22 mouse cellular contexts compared by ENCODE assay signal in genomic region chr14:118856563-118856962, GRCm38 (mm10).
DNase-seq lines count a peak whose midpoint lies in the region; ATAC-seq and TF ChIP-seq lines count a peak whose summit lies in the region.
"Had no signal": no experiment of that assay in that cellular context is flagged by ENCODE, and none has a peak within 500 bp of the region (broad histone marks: within the 10 kb centered on the region; RNA-seq: fewer than 3 reads in every experiment).

No protein-coding gene starts in this region.

- H3K4me1 ChIP-seq in kidney, adult 2 months (ENCODE audit: control insufficient read depth, insufficient read depth, low read length), result peaks cover 14% of the 10 kb centered on the region; the same call in 1 of the 2 replicates
- peaks cover 30% of the 10 kb centered on the region for H3K4me1 ChIP-seq in lung, embryonic 15.5 days
- H3K4me1 ChIP-seq in lung, adult 2 months (ENCODE audit: control insufficient read depth, insufficient read depth, low read length), result no peaks in the 10 kb centered on the region
- H3K4me1 ChIP-seq in stomach, embryonic 15.5 days, result 0 out of 2 replicates have a peak, but pooled peaks cover 4% of the 10 kb centered on the region
- H3K4me1 ChIP-seq in stomach, postnatal 0 days (replicated peaks; ENCODE audit: control insufficient read depth, insufficient read depth), result no peaks in the 10 kb centered on the region
- H3K4me1 ChIP-seq in stomach, embryonic 16.5 days (ENCODE audit: control insufficient read depth, insufficient read depth, low read length), result 0 out of 2 replicates have a peak, but pooled peaks cover 6% of the 10 kb centered on the region

- TF ChIP-seq EP300 in stomach, postnatal 0 days (optimal IDR thresholded peaks at IDR 0.05), result no peak

- no peaks in the 10 kb centered on the region for H3K9me3 ChIP-seq in lung, embryonic 15.5 days
- no peaks in the 10 kb centered on the region for H3K9me3 ChIP-seq in stomach, embryonic 15.5 days
- no peaks in the 10 kb centered on the region for H3K9me3 ChIP-seq in stomach, postnatal 0 days (ENCODE audit: control insufficient read depth, low read length)
- no peaks in the 10 kb centered on the region for H3K9me3 ChIP-seq in stomach, embryonic 16.5 days (replicated peaks; ENCODE audit: control insufficient read depth, low read length)
- H3K9me3 ChIP-seq: embryonic facial prominence, embryonic 13.5 days; forebrain, embryonic 12.5 days; heart, embryonic 15.5 days; hindbrain, embryonic 10.5 days had no signal

- H3K4me3 ChIP-seq in kidney, adult 2 months (ENCODE audit: insufficient read depth, low read depth, low read length), result peak overlapping the region; percentile 37
- peak overlapping the region; percentile 13 for H3K4me3 ChIP-seq in lung, embryonic 15.5 days
- H3K4me3 ChIP-seq in lung, adult 2 months (replicated peaks; ENCODE audit: extremely low read depth, low read depth, low read length), result no peak overlapping the region
- 0 out of 2 replicates have a peak overlapping the region, but pooled peaks have one; percentile 7 for H3K4me3 ChIP-seq in stomach, embryonic 15.5 days (replicated peaks)
- no peak overlapping the region for H3K4me3 ChIP-seq in stomach, postnatal 0 days (ENCODE audit: low read depth, low read length)
- H3K4me3 ChIP-seq in stomach, embryonic 16.5 days (replicated peaks; ENCODE audit: low read length), result peak overlapping the region; percentile 5; the same call in 1 of the 2 replicates
- H3K4me3 ChIP-seq: embryonic facial prominence, embryonic 13.5 days; forebrain, embryonic 12.5 days; heart, adult 2 months; heart, embryonic 15.5 days; hindbrain, embryonic 10.5 days had no signal

- no peaks in the 10 kb centered on the region for H3K27me3 ChIP-seq in kidney, adult 2 months (replicated peaks; ENCODE audit: control insufficient read depth, insufficient read depth, low read length)
- H3K27me3 ChIP-seq in lung, embryonic 15.5 days, result peaks cover 19% of the 10 kb centered on the region
- H3K27me3 ChIP-seq in stomach, embryonic 15.5 days (replicated peaks), result no peaks in the 10 kb centered on the region; the same call in 1 of the 2 replicates
- H3K27me3 ChIP-seq in stomach, postnatal 0 days (ENCODE audit: control insufficient read depth, insufficient read depth, low read length), result no peaks in the 10 kb centered on the region
- no peaks in the 10 kb centered on the region for H3K27me3 ChIP-seq in stomach, embryonic 16.5 days (ENCODE audit: control insufficient read depth, insufficient read depth, low read length)

- no peak for ATAC-seq in lung, embryonic 15.5 days (ENCODE audit: borderline replicate concordance, extremely low read depth, low FRiP score, low TSS enrichment)
- ATAC-seq in stomach, embryonic 15.5 days (ENCODE audit: insufficient read depth, low FRiP score, low read depth), result no peak
- no peak for ATAC-seq in stomach, postnatal 0 days (ENCODE audit: low FRiP score, low TSS enrichment)
- ATAC-seq in stomach, embryonic 16.5 days (ENCODE audit: insufficient read depth, low FRiP score), result no peak
- ATAC-seq: forebrain, embryonic 16.5 days had no signal

- DNase-seq in kidney, adult 2 months, result no peak
- DNase-seq in kidney, postnatal 10 days, result no peak
- no peak for DNase-seq in lung, adult 2 months
- no peak for DNase-seq in stomach, postnatal 0 days (ENCODE audit: low spot score)
- DNase-seq in kidney, adult 11 months, result no peak
- DNase-seq: adrenal gland, adult 2 months; adrenal gland, postnatal 25 days; cerebellum, adult 18-20 months; cerebellum, adult 9-11 months; cerebellum, postnatal 36 days; gastrocnemius, postnatal 10 days; heart, adult 2 months; heart, postnatal 14 days had no signal

- H3K9ac ChIP-seq in lung, embryonic 15.5 days, result no peak overlapping the region
- H3K9ac ChIP-seq in stomach, embryonic 15.5 days, result no peak overlapping the region
- no peak overlapping the region for H3K9ac ChIP-seq in stomach, postnatal 0 days (ENCODE audit: low read length)
- no peak overlapping the region for H3K9ac ChIP-seq in stomach, embryonic 16.5 days (ENCODE audit: low read length)
- H3K9ac ChIP-seq: embryonic facial prominence, embryonic 13.5 days; forebrain, embryonic 12.5 days; heart, embryonic 15.5 days had no signal

- TF ChIP-seq CTCF in kidney, adult 2 months (conservative IDR thresholded peaks at IDR 0.05; ENCODE audit: insufficient read depth, insufficient read length, low read depth, low read length), result no peak
- no peak for TF ChIP-seq CTCF in lung, adult 2 months (IDR thresholded peaks at IDR 0.05; ENCODE audit: insufficient read depth, low read length)
- no peak for TF ChIP-seq CTCF in stomach, postnatal 0 days (IDR thresholded peaks at IDR 0.05; ENCODE audit: low read depth)

- H3K27ac ChIP-seq in kidney, adult 2 months (ENCODE audit: insufficient read depth, low read depth, low read length), result peak overlapping the region; percentile 31; the same call in 1 of the 2 replicates
- peak overlapping the region; percentile 13; the same call in 1 of the 2 replicates for H3K27ac ChIP-seq in lung, embryonic 15.5 days
- no peak overlapping the region for H3K27ac ChIP-seq in stomach, embryonic 15.5 days
- H3K27ac ChIP-seq in stomach, postnatal 0 days (replicated peaks), result no peak overlapping the region
- no peak overlapping the region; the same call in 1 of the 2 replicates for H3K27ac ChIP-seq in stomach, embryonic 16.5 days (ENCODE audit: low read length)
- H3K27ac ChIP-seq: embryonic facial prominence, embryonic 13.5 days; forebrain, embryonic 12.5 days; heart, adult 2 months; heart, embryonic 15.5 days; hindbrain, embryonic 10.5 days had no signal

- no peak for TF ChIP-seq POLR2A in kidney, adult 2 months (IDR thresholded peaks at IDR 0.05; ENCODE audit: low read depth, low read length)
- no peak for TF ChIP-seq POLR2A in lung, adult 2 months (IDR thresholded peaks at IDR 0.05; ENCODE audit: borderline replicate concordance, extremely low read depth, low read depth, low read length)

- H3K36me3 ChIP-seq in kidney, adult 2 months (ENCODE audit: control insufficient read depth, insufficient read depth, low read length), result no peaks in the 10 kb centered on the region
- H3K36me3 ChIP-seq in lung, embryonic 15.5 days, result no peaks in the 10 kb centered on the region
- no peaks in the 10 kb centered on the region for H3K36me3 ChIP-seq in stomach, embryonic 15.5 days
- H3K36me3 ChIP-seq in stomach, postnatal 0 days (ENCODE audit: control insufficient read depth, insufficient read depth, low read length), result no peaks in the 10 kb centered on the region
- H3K36me3 ChIP-seq in stomach, embryonic 16.5 days (ENCODE audit: control insufficient read depth, insufficient read depth, low read length), result no peaks in the 10 kb centered on the region
- H3K36me3 ChIP-seq: embryonic facial prominence, embryonic 13.5 days; forebrain, embryonic 12.5 days; heart, embryonic 15.5 days; hindbrain, embryonic 10.5 days had no signal

- WGBS in kidney, adult 2 months, result 68% methylated on average over 6 of the region's 6 CpGs
- WGBS in lung, embryonic 15.5 days, result 72% methylated on average over 6 of the region's 6 CpGs
- WGBS in lung, adult 2 months, result 60% methylated on average over 6 of the region's 6 CpGs
- 72% methylated on average over 6 of the region's 6 CpGs for WGBS in stomach, embryonic 15.5 days
- WGBS in stomach, postnatal 0 days, result 63% methylated on average over 6 of the region's 6 CpGs
- WGBS in stomach, embryonic 16.5 days, result 74% methylated on average over 6 of the region's 6 CpGs

- H3K4me2 ChIP-seq in lung, embryonic 15.5 days, result peak overlapping the region; percentile 35
- no peak overlapping the region for H3K4me2 ChIP-seq in stomach, embryonic 15.5 days
- H3K4me2 ChIP-seq in stomach, postnatal 0 days (replicated peaks; ENCODE audit: low read depth), result no peak overlapping the region
- H3K4me2 ChIP-seq in stomach, embryonic 16.5 days (ENCODE audit: low read depth, low read length), result no peak overlapping the region
- H3K4me2 ChIP-seq: embryonic facial prominence, embryonic 13.5 days; forebrain, embryonic 12.5 days; heart, embryonic 11.5 days; heart, embryonic 15.5 days had no signal

Comparison
In these comparisons a context has a peak if more than half of its experiments do, and no peak if none do; other contexts are left out.
1. H3K4me3 ChIP-seq: peak in kidney, adult 2 months (single experiment), lung, embryonic 15.5 days (single experiment), stomach, embryonic 15.5 days (single experiment) and stomach, embryonic 16.5 days (single experiment); none in lung, adult 2 months (single experiment) and stomach, postnatal 0 days (single experiment).
2. H3K27ac ChIP-seq: peak in kidney, adult 2 months (single experiment) and lung, embryonic 15.5 days (single experiment); none in stomach, embryonic 15.5 days (single experiment), stomach, postnatal 0 days (single experiment) and stomach, embryonic 16.5 days (single experiment).